Mouse (Mus musculus) embryonic fibroblast, embryonic 13.5 days (primary cell): ENCODE results near the gene Uchl1. TPM values are rescaled to one million over a fixed set of nuclear protein-coding genes. Genes with fewer than 3 reads are reported as not detected.

Experiments
- H3K27ac ChIP-seq: 2 replicates; pipeline ENCODE4 v1.5.1; 2012; ENCODE audit warnings: low read length, control low read depth, inconsistent platforms; ENCODE audit not compliant: insufficient read depth
- H3K4me1 ChIP-seq: 2 replicates; pipeline ENCODE4 v1.6.1; 2011; ENCODE audit warnings: low read length; ENCODE audit not compliant: control insufficient read depth, insufficient read depth
- H3K4me3 ChIP-seq: 2 replicates; pipeline ENCODE4 v1.5.1; 2011; ENCODE audit warnings: mild to moderate bottlenecking, control low read depth, low read length; ENCODE audit not compliant: insufficient read depth
- CTCF ChIP-seq: IDR thresholded peaks from 2 replicates; pipeline ENCODE4 v1.5.1; 2011; ENCODE audit warnings: mild to moderate bottlenecking, control low read depth, low read length, moderate library complexity, borderline replicate concordance; ENCODE audit not compliant: insufficient read depth
- POLR2A ChIP-seq: IDR thresholded peaks from 2 replicates; pipeline ENCODE4 v1.6.1; 2011; ENCODE audit warnings: low read depth, mild to moderate bottlenecking, control low read depth, low read length, moderate library complexity
- polyA plus RNA-seq: library from polyadenylated mRNA; stranded (reverse); fragments of >200 nt; gene quantifications from 2 replicates; pipeline ENCODE4 v1.2.4, GENCODE M21; 2011; ENCODE audit warnings: low read depth; ENCODE audit not compliant: missing spikeins, insufficient read length

Gene Uchl1
- polyA plus RNA-seq, 1 experiment: 21.7 TPM

- Histone ChIP-seq H3K4me1 (no peaks in the 10 kb centered on the region), H3K27ac (no peak overlapping the region), H3K4me3 (no peak overlapping the region)
- no peak for TF ChIP-seq CTCF
- TF ChIP-seq POLR2A: no peak
These were observed 3.3 kb downstream of the Uchl1 start for GRCm38 (mm10) chr5:66679222-66679621.

GRCm38 (mm10) chr5:66685930-66686329, 10.0 kb downstream of the Uchl1 start:
- TF ChIP-seq CTCF (no peak), POLR2A (no peak)
- Histone ChIP-seq H3K4me3 (no peak overlapping the region), H3K4me1 (peaks cover 9% of the 10 kb centered on the region)

GRCm38 (mm10) chr5:66686863-66687262, 11.0 kb downstream of the Uchl1 start:
- H3K27ac ChIP-seq: no peak overlapping the region
- TF ChIP-seq POLR2A (no peak), CTCF (no peak)
- H3K4me3 ChIP-seq: no peak overlapping the region
- peaks cover 9% of the 10 kb centered on the region for H3K4me1 ChIP-seq

More at GRCm38 (mm10) chr5:66685930-66686329, 10.0 kb downstream of the Uchl1 start:
- no peak overlapping the region for H3K27ac ChIP-seq

- Histone ChIP-seq H3K4me1 (peaks cover 9% of the 10 kb centered on the region), H3K4me3 (no peak overlapping the region), H3K27ac (peak overlapping the region; percentile 3; the same call in 1 of the 2 replicates)
- no peak for TF ChIP-seq CTCF
- TF ChIP-seq POLR2A: no peak
These were observed 11.8 kb downstream of the Uchl1 start for GRCm38 (mm10) chr5:66687737-66688136.

- TF ChIP-seq CTCF (no peak), POLR2A (no peak)
- Histone ChIP-seq H3K4me3 (no peak overlapping the region), H3K4me1 (peaks cover 9% of the 10 kb centered on the region), H3K27ac (peak overlapping the region; percentile 3; the same call in 1 of the 2 replicates)
These were observed 12.4 kb downstream of the Uchl1 start for GRCm38 (mm10) chr5:66688286-66688685.

GRCm38 (mm10) chr5:66689796-66690195, 13.9 kb downstream of the Uchl1 start:
- peaks cover 9% of the 10 kb centered on the region for H3K4me1 ChIP-seq
- no peak overlapping the region for H3K27ac ChIP-seq
- no peak overlapping the region for H3K4me3 ChIP-seq
- TF ChIP-seq POLR2A: no peak
- no peak for TF ChIP-seq CTCF

GRCm38 (mm10) chr5:66693231-66693630, 17.3 kb downstream of the Uchl1 start:
- Histone ChIP-seq H3K4me3 (no peak overlapping the region), H3K4me1 (peaks cover 4% of the 10 kb centered on the region; the same call in 1 of the 2 replicates), H3K27ac (no peak overlapping the region)
- no peak for TF ChIP-seq POLR2A
- no peak for TF ChIP-seq CTCF

- no peak for TF ChIP-seq POLR2A
- 0 out of 2 replicates have a peak, but pooled peaks have one; percentile 26 for TF ChIP-seq CTCF
- H3K4me1 ChIP-seq: no peaks in the 10 kb centered on the region
- no peak overlapping the region for H3K27ac ChIP-seq
- no peak overlapping the region for H3K4me3 ChIP-seq
These were observed 21.2 kb downstream of the Uchl1 start for GRCm38 (mm10) chr5:66697119-66697518.

GRCm38 (mm10) chr5:66699911-66700310, 24.0 kb downstream of the Uchl1 start:
- no peak for TF ChIP-seq POLR2A
- TF ChIP-seq CTCF: no peak

GRCm38 (mm10) chr5:66701951-66702350, 26.1 kb downstream of the Uchl1 start:
- no peak for TF ChIP-seq CTCF
- TF ChIP-seq POLR2A: no peak
- H3K27ac ChIP-seq: no peak overlapping the region
- H3K4me3 ChIP-seq: no peak overlapping the region
- H3K4me1 ChIP-seq: no peaks in the 10 kb centered on the region

More at GRCm38 (mm10) chr5:66699911-66700310, 24.0 kb downstream of the Uchl1 start:
- Histone ChIP-seq H3K27ac (no peak overlapping the region), H3K4me1 (no peaks in the 10 kb centered on the region), H3K4me3 (no peak overlapping the region)
